Mouse (Mus musculus) gastrocnemius, adult 2 months (tissue): Measurements from ENCODE around the gene Nploc4. TPM values are rescaled to one million over a fixed set of nuclear protein-coding genes. Genes with fewer than 3 reads are reported as not detected.
"Not testable (repeated sequence)": the region's sequence is repeated elsewhere in the genome, so short reads cannot be mapped to it uniquely, and the experiment has no call there.

Source experiments
- DNase-seq: peaks from one replicate; pipeline ENCODE4 v3.0.0; 2022
- H3K27ac ChIP-seq: fragments of 200-600 bp; 2 replicates; pipeline ENCODE4 v1.8.1; 2022; ENCODE audit warnings: mild to moderate bottlenecking
- H3K4me3 ChIP-seq: fragments of 200-600 bp; 2 replicates; pipeline ENCODE4 v1.8.1; 2022; ENCODE audit warnings: mild to moderate bottlenecking, moderate library complexity
- CTCF ChIP-seq: fragments of 200-600 bp; IDR thresholded peaks from 2 replicates; pipeline ENCODE4 v1.8.1; 2022; ENCODE audit warnings: antibody characterized with exemption, mild to moderate bottlenecking, moderate library complexity
- intact Hi-C: fragments of 180-260 bp; cut with DNase I; formaldehyde crosslinking; loops from one replicate; pipeline ENCODE4 v1.15.1; 2025
- total RNA-seq, 2 experiments: library from RNA; stranded (reverse); gene quantifications; 2 replicates each; pipeline ENCODE4 v1.2.3; 2021

Nploc4 gene
- total RNA-seq, 2 experiments from 2014 or later = 75.8 to 94.9 TPM

DNA sequence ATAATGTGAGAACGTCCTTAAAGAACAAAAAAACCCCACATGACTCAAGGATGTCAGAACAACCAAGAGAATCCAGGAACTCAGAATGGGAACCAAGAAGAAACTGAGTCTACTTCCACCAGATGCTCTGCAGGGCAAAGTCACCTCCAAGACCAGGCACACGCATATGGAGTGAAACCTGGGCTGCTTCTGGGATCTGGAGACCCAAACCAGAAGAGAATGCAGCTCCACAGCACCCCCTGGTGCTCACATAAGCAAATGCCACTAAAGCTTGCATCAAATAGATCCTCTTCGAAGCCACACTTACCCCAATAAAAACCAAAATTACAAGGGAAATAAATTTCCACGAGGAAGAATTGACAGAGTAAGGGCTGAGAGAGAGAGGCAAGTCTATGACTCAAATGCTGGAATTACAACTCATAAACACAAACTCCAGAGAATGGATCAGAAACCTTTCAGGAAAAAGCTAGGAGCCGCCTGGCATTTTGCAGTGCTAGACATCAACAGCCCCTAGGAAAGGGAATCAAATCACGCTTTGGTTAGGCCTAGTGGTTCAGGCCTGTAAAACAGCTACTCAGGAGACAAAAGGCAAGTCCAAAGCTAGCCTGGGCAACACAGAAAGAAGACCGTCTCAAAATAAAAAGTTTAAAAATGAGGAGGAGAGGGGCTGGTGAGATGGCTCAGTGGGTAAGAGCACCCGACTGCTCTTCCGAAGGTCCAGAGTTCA is 13.8 kb downstream of the Nploc4 start:
- Histone ChIP-seq H3K27ac (peak overlapping the region; percentile 87), H3K4me3 (no peak overlapping the region)
- TF ChIP-seq CTCF = peak; percentile 87
- peak; percentile 72 for DNase-seq
- intact Hi-C loops = loop anchor here (2.0 to 5.0 kb wide), 2 partner anchors 36 to 65 kb away; no protein-coding TSS in a partner anchor

DNA sequence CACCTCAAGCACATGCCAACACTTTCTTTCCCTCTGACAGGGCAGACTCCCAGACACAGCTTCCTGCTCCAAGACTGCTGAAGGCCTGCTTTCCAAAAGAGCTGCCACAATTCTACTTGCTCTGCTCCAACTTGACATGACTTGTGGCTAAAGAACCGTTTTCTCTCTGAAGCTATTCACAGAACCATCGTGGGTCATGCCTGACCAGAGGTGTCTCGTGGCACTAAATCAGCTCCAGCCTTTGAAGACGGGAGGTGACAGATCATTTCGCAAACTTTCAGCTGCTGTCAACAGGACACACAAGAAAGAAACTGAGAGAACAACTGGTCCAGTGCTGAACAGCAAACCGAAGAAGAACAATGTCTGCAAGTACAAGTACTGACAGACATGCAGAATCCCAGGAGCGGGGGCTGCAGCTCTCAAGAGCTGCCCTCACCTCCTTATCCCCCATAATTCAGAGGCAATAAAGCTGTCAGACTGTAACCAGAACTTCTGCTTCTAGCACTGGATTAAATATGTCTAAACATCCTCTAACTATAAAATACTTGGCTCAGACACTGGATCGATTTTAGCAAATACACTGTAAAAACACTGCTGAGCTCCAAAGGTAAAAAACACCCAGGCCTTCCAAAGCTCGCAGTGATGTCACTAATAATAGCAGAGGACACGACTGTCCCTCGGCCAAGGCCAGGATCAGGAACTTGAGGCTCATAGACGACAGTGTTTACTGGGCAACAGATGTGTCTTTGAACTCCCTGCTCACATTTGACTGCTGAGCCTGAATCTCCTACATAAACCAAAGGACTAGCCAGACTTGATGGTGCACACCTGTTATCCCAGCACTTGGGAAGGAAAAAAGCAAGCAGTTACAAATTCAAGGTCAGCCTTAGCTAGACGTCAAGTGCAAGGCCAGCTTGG is 14.6 kb downstream of the Nploc4 start:
- Histone ChIP-seq H3K4me3 (no peak overlapping the region), H3K27ac (peak overlapping the region; percentile 87)
- intact Hi-C loops = loop anchor here (2.0 to 5.0 kb wide), 2 partner anchors 36 to 64 kb away; no protein-coding TSS in a partner anchor
- no peak for TF ChIP-seq CTCF
- DNase-seq = peak; percentile 57

- no peak for TF ChIP-seq CTCF
- no peak for DNase-seq
- no peak overlapping the region for H3K4me3 ChIP-seq
- no peak overlapping the region for H3K27ac ChIP-seq
- intact Hi-C loops = no loop called here
These were observed 18.9 kb downstream of the Nploc4 start for GRCm38 (mm10) chr11:120418592-120418991.

DNA sequence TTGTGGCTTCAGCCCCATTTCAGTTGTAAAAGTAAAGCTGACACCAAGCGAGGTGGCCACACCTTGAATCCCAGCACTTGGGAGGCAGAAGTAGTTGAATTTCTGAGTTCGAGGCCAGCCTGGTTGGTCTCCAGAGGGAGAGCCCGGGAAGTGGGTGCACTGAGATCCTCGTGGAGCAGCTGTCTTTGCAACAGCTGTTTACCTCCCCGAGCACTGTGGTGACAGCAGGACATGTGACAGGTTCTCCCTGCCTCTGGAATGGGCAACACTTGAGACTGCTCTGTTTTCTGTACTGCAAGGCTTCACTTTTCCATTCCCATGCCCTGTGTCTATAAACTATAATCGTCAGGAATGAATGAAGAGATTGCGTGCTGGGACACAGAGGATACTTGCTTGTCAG is 19.7 kb downstream of the Nploc4 start:
- no peak for DNase-seq
- TF ChIP-seq CTCF = no peak
- no peak overlapping the region for H3K27ac ChIP-seq
- H3K4me3 ChIP-seq = no peak overlapping the region
- intact Hi-C loops = loop anchor here (2.0 kb wide), 1 partner anchor 17 kb away; no protein-coding TSS in a partner anchor

DNA sequence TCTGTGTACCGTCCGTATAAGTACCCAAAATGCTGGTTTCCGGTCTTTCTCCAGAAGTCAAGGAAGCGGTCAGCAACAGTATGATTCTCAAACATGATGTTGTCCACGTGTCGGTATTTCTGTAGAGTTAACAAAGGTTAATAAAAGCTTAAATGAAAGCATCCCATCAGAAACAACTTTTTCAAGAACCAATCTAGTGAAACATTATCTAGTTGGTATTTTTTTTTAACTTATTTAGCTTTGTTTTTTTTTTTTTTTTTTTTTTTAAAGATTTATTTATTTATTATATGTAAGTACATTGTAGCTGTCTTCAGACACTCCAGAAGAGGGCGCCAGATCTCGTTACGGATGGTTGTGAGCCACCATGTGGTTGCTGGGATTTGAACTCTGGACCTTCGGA is 23.9 kb downstream of the Nploc4 start:
- DNase-seq, H3K27ac ChIP-seq, intact Hi-C loops, H3K4me3 ChIP-seq: not testable (repeated sequence)

DNA sequence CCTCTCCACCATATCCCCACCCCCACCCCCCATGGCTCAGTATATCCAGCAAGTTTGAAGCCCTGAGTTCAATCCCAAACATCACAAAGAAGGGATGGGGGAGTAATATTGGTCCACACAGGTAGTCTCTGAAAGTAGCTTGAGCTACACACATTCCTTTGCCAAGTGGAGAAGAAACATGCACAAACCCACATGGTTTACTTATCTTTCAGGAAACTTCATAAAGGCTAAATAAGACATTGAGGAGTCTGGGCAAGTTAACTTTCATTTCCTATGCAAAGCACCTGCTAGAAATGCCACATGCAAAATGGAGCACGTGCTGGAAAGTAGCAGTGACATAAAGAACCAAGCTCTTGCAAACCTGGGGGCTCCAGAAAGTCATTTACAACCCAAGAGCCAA is 31.1 kb downstream of the Nploc4 start:
- no peak for TF ChIP-seq CTCF
- Histone ChIP-seq H3K27ac (no peak overlapping the region), H3K4me3 (no peak overlapping the region)
- intact Hi-C loops = no loop called here
- DNase-seq = no peak

DNA sequence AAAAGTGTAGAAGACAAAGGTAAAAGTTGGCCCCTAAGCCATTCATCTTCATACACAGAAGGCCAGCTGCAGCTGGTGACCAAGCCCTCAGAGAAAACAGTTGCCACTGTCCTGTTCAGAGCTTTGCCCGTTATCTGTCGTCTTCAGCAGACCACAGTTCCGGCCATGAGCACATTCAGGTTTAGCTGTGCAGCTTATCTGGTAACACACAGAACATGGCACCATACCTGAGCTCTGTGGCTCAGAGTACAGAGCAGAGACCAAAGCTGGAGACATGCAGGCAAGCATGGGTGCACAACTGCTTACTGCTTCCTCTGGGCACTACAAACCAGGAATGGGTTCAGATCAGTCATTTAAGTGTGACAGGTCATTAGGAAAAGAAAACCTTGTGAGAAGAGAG is 31.6 kb downstream of the Nploc4 start:
- TF ChIP-seq CTCF = no peak
- no peak overlapping the region for H3K27ac ChIP-seq
- intact Hi-C loops = no loop called here
- DNase-seq = no peak
- no peak overlapping the region for H3K4me3 ChIP-seq

GRCm38 (mm10) chr11:120404814-120405213 is 32.7 kb downstream of the Nploc4 start:
- Histone ChIP-seq H3K27ac (no peak overlapping the region), H3K4me3 (no peak overlapping the region)
- TF ChIP-seq CTCF = no peak
- intact Hi-C loops = no loop called here
- no peak for DNase-seq

GRCm38 (mm10) chr11:120399319-120399718 is 38.2 kb downstream of the Nploc4 start:
- H3K4me3 ChIP-seq = no peak overlapping the region
- no peak for TF ChIP-seq CTCF
- intact Hi-C loops = no loop called here
- no peak overlapping the region for H3K27ac ChIP-seq
- DNase-seq = no peak

DNA sequence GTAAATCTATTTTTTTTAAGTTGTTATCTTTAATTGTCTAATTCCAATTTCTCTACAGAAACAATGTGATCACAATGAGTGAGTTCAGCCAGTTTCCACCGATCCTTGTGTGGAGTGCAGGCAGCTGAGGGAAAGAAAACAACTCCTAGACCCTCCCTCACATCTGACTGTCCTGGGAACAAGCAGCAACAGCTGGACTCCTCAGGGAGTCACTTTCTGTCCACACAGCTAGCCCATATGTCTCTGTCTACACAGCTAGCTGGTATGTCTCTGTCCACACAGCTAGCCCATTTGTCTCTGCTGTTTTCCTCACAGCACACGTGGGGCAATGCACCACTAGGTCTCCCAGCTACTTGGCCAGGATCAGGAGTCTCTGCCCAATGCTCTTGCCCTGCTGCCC is 39.9 kb downstream of the Nploc4 start:
- no peak for TF ChIP-seq CTCF
- Histone ChIP-seq H3K27ac (peak overlapping the region; percentile 28), H3K4me3 (no peak overlapping the region)
- intact Hi-C loops = no loop called here
- DNase-seq = no peak

- no peak for TF ChIP-seq CTCF
- no peak for DNase-seq
- Histone ChIP-seq H3K4me3 (no peak overlapping the region), H3K27ac (peak overlapping the region; percentile 71)
- intact Hi-C loops = no loop called here
These were observed 41.8 kb downstream of the Nploc4 start for GRCm38 (mm10) chr11:120395661-120396060.

- TF ChIP-seq CTCF = no peak
- peak; percentile 70 for DNase-seq
- H3K4me3 ChIP-seq = no peak overlapping the region
- H3K27ac ChIP-seq = peak overlapping the region; percentile 88
- intact Hi-C loops = loop anchor here (5.0 kb wide), 1 partner anchor 34 kb away; no protein-coding TSS in a partner anchor
These were observed 48.9 kb downstream of the Nploc4 start for GRCm38 (mm10) chr11:120388580-120388979.

- TF ChIP-seq CTCF = no peak
- Histone ChIP-seq H3K4me3 (no peak overlapping the region), H3K27ac (peak overlapping the region; percentile 92)
- intact Hi-C loops = loop anchor here (5.0 kb wide), 1 partner anchor 35 kb away; no protein-coding TSS in a partner anchor
- DNase-seq = no peak
These were observed 50.4 kb downstream of the Nploc4 start for GRCm38 (mm10) chr11:120387157-120387556.
